ENCODE assay signal across 34 mouse cellular contexts in genomic region chr5:72921171-72921570, GRCm38 (mm10). TPM values are rescaled to one million over a fixed set of nuclear protein-coding genes. Genes with fewer than 3 reads are reported as not detected.
DNase-seq lines count a peak whose midpoint lies in the region; ATAC-seq and TF ChIP-seq lines count a peak whose summit lies in the region.
"Had no signal": no experiment of that assay in that cellular context is flagged by ENCODE, and none has a peak within 500 bp of the region (broad histone marks: within the 10 kb centered on the region; RNA-seq: fewer than 3 reads in every experiment).

No protein-coding gene starts in this region.

- no peaks in the 10 kb centered on the region for H3K27me3 ChIP-seq in megakaryocyte, embryonic 14.5 days (replicated peaks)
- H3K27me3 ChIP-seq: embryonic facial prominence, embryonic 12.5 days; embryonic facial prominence, embryonic 15.5 days had no signal

- peak overlapping the region; percentile 29; the same call in 1 of the 2 replicates for H3K27ac ChIP-seq in gastrocnemius, adult 2 months
- H3K27ac ChIP-seq: embryonic facial prominence, embryonic 12.5 days; embryonic facial prominence, embryonic 15.5 days; heart, adult 2 months; hindbrain, embryonic 14.5 days; hindbrain, postnatal 0 days had no signal

- intact Hi-C loops in gastrocnemius, adult 2 months (cut with DNase I), result no loop called here
- intact Hi-C loops in gastrocnemius, postnatal 14 days (cut with DNase I; ENCODE audit: low total_unique reads), result no loop called here

- no peaks in the 10 kb centered on the region for H3K9me3 ChIP-seq in megakaryocyte, embryonic 14.5 days
- H3K9me3 ChIP-seq: embryonic facial prominence, embryonic 12.5 days; embryonic facial prominence, embryonic 15.5 days had no signal

- no peak overlapping the region for H3K4me3 ChIP-seq in gastrocnemius, adult 2 months
- peak overlapping the region; percentile 33 for H3K4me3 ChIP-seq in megakaryocyte, embryonic 14.5 days (replicated peaks)
- H3K4me3 ChIP-seq: embryonic facial prominence, embryonic 12.5 days; embryonic facial prominence, embryonic 15.5 days; heart, adult 2 months had no signal

- ATAC-seq in megakaryocyte, adult 5-6 weeks (ENCODE audit: poor library complexity, severe bottlenecking), result no peak
- ATAC-seq: CD4-positive, CD25-positive, alpha-beta regulatory T cell, adult 4 months; forebrain, postnatal 0 days; hindbrain, postnatal 0 days; inflammation-experienced regulatory T-cells, adult 6 months; intestine, embryonic 16.5 days had no signal

- no peak for DNase-seq in gastrocnemius, adult 2 months
- no peak for DNase-seq in gastrocnemius, postnatal 14 days
- peak; percentile 30 for DNase-seq in Muller cell, postnatal 12 days (ENCODE audit: inconsistent ontology term)
- no peak for DNase-seq in cerebellum, postnatal 25 days
- DNase-seq in lung, postnatal 36 days, result no peak
- DNase-seq: adrenal gland, postnatal 10 days; adrenal gland, postnatal 36 days; B cell, adult 2 months; cerebellum, adult 18-20 months; cerebellum, adult 9-10 months; cerebellum, postnatal 14 days; gastrocnemius, postnatal 25 days; heart, postnatal 4 days had no signal

- peaks cover 91% of the 10 kb centered on the region for H3K4me1 ChIP-seq in megakaryocyte, embryonic 14.5 days

- peaks cover 80% of the 10 kb centered on the region for H3K36me3 ChIP-seq in megakaryocyte, embryonic 14.5 days (replicated peaks; ENCODE audit: low read length)
- H3K36me3 ChIP-seq: embryonic facial prominence, embryonic 12.5 days; embryonic facial prominence, embryonic 15.5 days had no signal

- no peak for TF ChIP-seq CTCF in gastrocnemius, adult 2 months (IDR thresholded peaks at IDR 0.05)

RNA-seq across cellular contexts. Expression of gene Slain2, which starts 7.1 kb away (rescaled TPM):
- 100 to 1,000 TPM; 113 TPM for total RNA-seq in gastrocnemius, adult 2 months (2021)
- total RNA-seq in gastrocnemius, postnatal 14 days (2021), result 10 to 100 TPM; 76.2 to 79.5 TPM
- polyA plus RNA-seq in megakaryocyte, embryonic 14.5 days (2012; ENCODE audit: insufficient read depth, low replicate concordance), result 23.7 and 28.9 TPM in 2 replicates
- total RNA-seq in megakaryocyte, adult 5-6 weeks (2015), result 61.0 and 75.2 TPM in 2 replicates
- total RNA-seq in megakaryocyte, adult 5-6 weeks (2017), result 70.6 and 73.8 TPM in 2 replicates

RNA-seq across cellular contexts. Expression of gene Tec, which starts 52.9 kb away (rescaled TPM):
- total RNA-seq in gastrocnemius, adult 2 months (2021), result 1 to 10 TPM; 1.2 to 1.4 TPM
- 1 to 10 TPM; 2.0 to 2.4 TPM for total RNA-seq in gastrocnemius, postnatal 14 days (2021)
- polyA plus RNA-seq in megakaryocyte, embryonic 14.5 days (2012; ENCODE audit: insufficient read depth, low replicate concordance), result 0.80 and 4.6 TPM in 2 replicates
- total RNA-seq in megakaryocyte, adult 5-6 weeks (2015), result 33.4 and 38.9 TPM in 2 replicates
- 56.6 and 64.5 TPM in 2 replicates for total RNA-seq in megakaryocyte, adult 5-6 weeks (2017)

RNA-seq across cellular contexts. Expression of gene Gm10135, which starts 53.3 kb away (rescaled TPM):
- not detected for total RNA-seq in gastrocnemius, adult 2 months (2021)
- not detected for total RNA-seq in gastrocnemius, postnatal 14 days (2021)
- not detected in 2 replicates for polyA plus RNA-seq in megakaryocyte, embryonic 14.5 days (2012; ENCODE audit: insufficient read depth, low replicate concordance)
- total RNA-seq in megakaryocyte, adult 5-6 weeks (2015), result not detected in 2 replicates
- 5.1 TPM in 1 of 2 replicates, not detected in the other for total RNA-seq in megakaryocyte, adult 5-6 weeks (2017)
- total RNA-seq: adrenal gland, adult 18-20 months; adrenal gland, postnatal 10 days; adrenal gland, postnatal 36 days; common myeloid progenitor, adult 5-6 weeks; forebrain, postnatal 0 days; gastrocnemius, adult 18-20 months; gastrocnemius, postnatal 25 days; heart, adult 2 months; heart, postnatal 4 days; hindbrain, postnatal 0 days had no signal
- polyA plus RNA-seq: CD4-positive, CD25-positive, alpha-beta regulatory T cell, adult 4 months; embryonic facial prominence, embryonic 12.5 days; embryonic facial prominence, embryonic 15.5 days; forebrain, embryonic 11.5 days; forebrain, embryonic 14.5 days; forebrain, postnatal 0 days; gonadal fat pad, adult 2 months; heart, adult 2 months; heart, embryonic 11.5 days; heart, embryonic 14.5 days; heart, postnatal 0 days; hindbrain, embryonic 11.5 days; hindbrain, embryonic 14.5 days; hindbrain, postnatal 0 days; inflammation-experienced regulatory T-cells, adult 6 months; intestine, embryonic 16.5 days had no signal

Comparison
In these comparisons a context has a peak if more than half of its experiments do, and no peak if none do; other contexts are left out.
1. RNA of gene Tec, which starts 52.9 kb away (total RNA-seq): 33.4 to 64.5 TPM in megakaryocyte, adult 5-6 weeks; 2.0 to 2.4 TPM in gastrocnemius, postnatal 14 days and 1.2 to 1.4 TPM in gastrocnemius, adult 2 months; every median in the first group is over 10 times any median in the second.